Mouse (Mus musculus) heart, postnatal 25 days (tissue): Measurements from ENCODE around the gene Itgb2. TPM values are rescaled to one million over a fixed set of nuclear protein-coding genes. Genes with fewer than 3 reads are reported as not detected.

Experiments
- DNase-seq: peaks from one replicate; pipeline ENCODE4 v3.0.0; 2022; ENCODE audit warnings: low spot score
- intact Hi-C: fragments of 180-260 bp; cut with DNase I; formaldehyde crosslinking; loops from one replicate; pipeline ENCODE4 v1.15.1; 2025
- total RNA-seq, 2 experiments: library from RNA; stranded (reverse); gene quantifications; 2 replicates each; pipeline ENCODE4 v1.2.3; 2021

Gene Itgb2
- total RNA-seq, 2 experiments from 2014 or later = 6.1 to 6.4 TPM

GRCm38 (mm10) chr10:77515385-77516348, 14.4 kb upstream of the Itgb2 start, which contains the start of gene Fam207a:
TSS of gene Fam207a (minus strand) at chr10:77515785.
- peak; percentile 86 for DNase-seq
- intact Hi-C loops = loop anchor here (2.0 to 5.0 kb wide), 3 partner anchors 112 to 401 kb away; no protein-coding TSS in a partner anchor

- intact Hi-C loops = loop anchor here (2.0 to 5.0 kb wide), 3 partner anchors 111 to 400 kb away; no protein-coding TSS in a partner anchor
- DNase-seq = no peak
Measured at GRCm38 (mm10) chr10:77516379-77516951, 13.6 kb upstream of the Itgb2 start.

- DNase-seq = no peak
- intact Hi-C loops = loop anchor here (1.0 to 5.0 kb wide), 4 partner anchors 49 to 400 kb away; no protein-coding TSS in a partner anchor
Measured at GRCm38 (mm10) chr10:77517066-77517620, 12.9 kb upstream of the Itgb2 start.

- intact Hi-C loops = loop anchor here (1.0 to 5.0 kb wide), 4 partner anchors 48 to 399 kb away; no protein-coding TSS in a partner anchor
- no peak for DNase-seq
Measured at GRCm38 (mm10) chr10:77517801-77518200, 12.3 kb upstream of the Itgb2 start.

GRCm38 (mm10) chr10:77519191-77519590, 10.9 kb upstream of the Itgb2 start:
- intact Hi-C loops = loop anchor here (5.0 kb wide), 2 partner anchors 108 to 363 kb away; no protein-coding TSS in a partner anchor
- DNase-seq = no peak

GRCm38 (mm10) chr10:77520497-77520896, 9.6 kb upstream of the Itgb2 start:
- DNase-seq = no peak
- intact Hi-C loops = no loop called here

GRCm38 (mm10) chr10:77522021-77522731, 7.9 kb upstream of the Itgb2 start:
- DNase-seq = no peak
- intact Hi-C loops = no loop called here

GRCm38 (mm10) chr10:77522746-77523145, 7.3 kb upstream of the Itgb2 start:
- intact Hi-C loops = no loop called here
- no peak for DNase-seq

GRCm38 (mm10) chr10:77523321-77523720, 6.7 kb upstream of the Itgb2 start:
- DNase-seq = no peak
- intact Hi-C loops = no loop called here

- DNase-seq = no peak
- intact Hi-C loops = no loop called here
Measured at GRCm38 (mm10) chr10:77526488-77526887, 3.6 kb upstream of the Itgb2 start.

GRCm38 (mm10) chr10:77528634-77529033, 1.4 kb upstream of the Itgb2 start:
- intact Hi-C loops = no loop called here
- DNase-seq = no peak

- intact Hi-C loops = no loop called here
- no peak for DNase-seq
Measured at GRCm38 (mm10) chr10:77531026-77532019, 1.3 kb downstream of the Itgb2 start.

- DNase-seq = no peak
- intact Hi-C loops = no loop called here
Measured at GRCm38 (mm10) chr10:77532020-77532413, 2.0 kb downstream of the Itgb2 start.

GRCm38 (mm10) chr10:77536727-77537126, 6.7 kb downstream of the Itgb2 start:
- DNase-seq = no peak

GRCm38 (mm10) chr10:77537215-77538209, 7.5 kb downstream of the Itgb2 start:
- DNase-seq = no peak

More at GRCm38 (mm10) chr10:77536727-77537126, 6.7 kb downstream of the Itgb2 start:
- intact Hi-C loops = no loop called here

GRCm38 (mm10) chr10:77539320-77539945, 9.4 kb downstream of the Itgb2 start:
- DNase-seq = no peak
- intact Hi-C loops = no loop called here

More at GRCm38 (mm10) chr10:77537215-77538209, 7.5 kb downstream of the Itgb2 start:
- intact Hi-C loops = no loop called here

GRCm38 (mm10) chr10:77540576-77541102, 10.6 kb downstream of the Itgb2 start:
- DNase-seq = no peak
- intact Hi-C loops = no loop called here
